Mouse (Mus musculus): ENCODE data around the gene Col26a1. TPM values are rescaled to one million over a fixed set of nuclear protein-coding genes. Genes with fewer than 3 reads are reported as not detected.

Col26a1 gene
- total RNA-seq (2014; fragmentation: Nextera tagmentation) (not detected in 2 replicates), total RNA-seq (2017) (not detected in 2 replicates)

- ATAC-seq (replicated peaks; ENCODE audit: low FRiP score, low TSS enrichment, poor library complexity, severe bottlenecking): no peak
These were observed at the start of gene Col26a1 for GRCm38 (mm10) chr5:136882788-136883439. Gene Col26a1, minus strand, starts transcription at chr5:136883209.

DNA sequence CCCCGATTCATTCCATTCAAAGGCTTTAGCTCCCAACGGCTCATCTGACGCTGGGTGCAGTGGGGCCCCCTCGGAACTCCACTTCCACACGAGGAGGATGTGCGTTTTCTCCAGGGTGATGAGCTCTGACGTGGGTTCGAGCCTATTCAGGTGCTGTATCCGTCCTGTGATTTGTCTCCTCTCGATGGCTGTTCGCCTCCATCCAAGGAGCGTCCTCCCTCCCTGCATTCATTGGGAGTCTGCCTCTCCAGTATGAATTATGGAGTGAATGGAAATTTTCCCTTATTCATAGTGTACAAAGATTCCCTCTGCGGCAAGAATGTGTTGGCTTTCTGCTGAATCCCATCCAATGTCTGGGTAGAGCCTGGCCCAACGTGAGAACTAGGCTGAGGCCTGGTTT is 48.9 kb upstream of the Col26a1 start:
- ATAC-seq (replicated peaks; ENCODE audit: low FRiP score, low TSS enrichment, poor library complexity, severe bottlenecking): no peak

DNA sequence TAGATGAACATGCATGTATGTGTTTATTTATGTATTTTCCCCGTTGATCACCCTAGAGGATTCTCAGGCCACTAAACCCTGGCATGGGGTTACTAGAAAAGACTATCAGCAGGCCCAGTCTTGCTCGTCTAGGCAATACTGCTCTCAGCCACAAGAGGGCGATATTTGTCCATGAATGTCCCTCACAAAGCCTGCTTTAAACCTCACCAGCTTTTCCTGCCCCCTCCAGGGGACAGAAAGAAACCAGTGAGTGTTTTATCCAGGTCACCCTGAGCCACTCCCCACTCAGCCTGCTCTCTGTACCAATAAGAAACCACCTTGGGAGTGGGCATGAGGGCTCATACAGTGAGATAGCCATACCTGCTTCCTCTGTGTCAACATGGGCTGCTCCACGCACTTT is 46.1 kb upstream of the Col26a1 start:
- peak; percentile 85 for ATAC-seq (replicated peaks; ENCODE audit: low FRiP score, low TSS enrichment, poor library complexity, severe bottlenecking)

DNA sequence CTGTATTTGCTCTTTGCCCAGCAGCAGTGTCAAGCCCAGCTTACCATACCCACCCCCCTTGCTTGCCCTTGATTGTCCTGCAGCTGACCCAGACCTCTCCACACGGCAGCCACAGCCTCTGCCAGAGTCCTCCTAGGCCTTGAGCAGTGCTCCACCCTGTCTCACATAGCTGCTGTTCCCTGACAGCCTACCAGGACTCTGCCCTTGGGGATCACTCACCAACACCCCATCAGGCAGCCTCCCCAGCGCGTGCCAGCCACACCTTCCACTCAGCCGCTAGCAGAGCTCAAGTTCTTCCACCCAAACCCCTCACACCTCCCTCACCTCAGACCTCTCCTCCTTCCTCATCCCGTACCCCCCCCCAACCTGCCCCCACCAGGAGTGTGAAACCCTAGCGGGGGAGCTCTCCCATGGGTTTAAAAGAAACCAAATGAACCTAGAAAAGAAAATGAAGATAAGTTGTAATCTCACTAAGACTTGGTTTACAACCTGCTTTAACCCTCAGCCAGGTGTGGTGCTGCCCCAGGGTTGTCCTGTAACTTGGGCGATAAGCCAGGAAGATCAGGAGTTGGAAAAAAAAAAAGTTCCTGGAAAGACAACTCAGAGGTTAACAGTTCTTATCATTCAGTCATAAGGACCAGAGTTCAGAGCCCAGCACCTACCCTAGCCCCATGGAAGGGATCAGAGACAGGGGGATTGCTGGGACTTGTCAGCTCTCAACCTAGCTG is 40.9 kb upstream of the Col26a1 start:
- no peak for ATAC-seq (replicated peaks; ENCODE audit: low FRiP score, low TSS enrichment, poor library complexity, severe bottlenecking)

DNA sequence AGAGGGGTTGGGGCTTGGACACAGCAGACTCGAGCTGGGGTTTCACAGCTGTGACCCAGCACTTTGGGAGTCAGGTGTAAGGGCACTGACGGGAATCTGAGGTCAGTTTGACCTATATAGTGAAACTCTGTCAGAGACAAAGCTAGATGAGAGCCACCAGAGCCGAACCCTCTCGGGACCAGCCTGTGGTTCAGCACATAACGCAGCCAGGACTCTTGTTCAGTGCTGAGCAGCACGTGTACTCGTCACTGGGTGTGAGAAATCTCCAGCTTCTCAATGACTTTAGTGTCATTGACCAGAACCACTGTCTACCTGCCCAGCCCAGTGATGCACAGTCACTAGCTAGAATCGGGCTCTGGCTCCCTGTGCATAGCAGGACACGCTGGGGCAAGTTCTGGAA is 39.8 kb upstream of the Col26a1 start:
- ATAC-seq (replicated peaks; ENCODE audit: low FRiP score, low TSS enrichment, poor library complexity, severe bottlenecking): no peak

DNA sequence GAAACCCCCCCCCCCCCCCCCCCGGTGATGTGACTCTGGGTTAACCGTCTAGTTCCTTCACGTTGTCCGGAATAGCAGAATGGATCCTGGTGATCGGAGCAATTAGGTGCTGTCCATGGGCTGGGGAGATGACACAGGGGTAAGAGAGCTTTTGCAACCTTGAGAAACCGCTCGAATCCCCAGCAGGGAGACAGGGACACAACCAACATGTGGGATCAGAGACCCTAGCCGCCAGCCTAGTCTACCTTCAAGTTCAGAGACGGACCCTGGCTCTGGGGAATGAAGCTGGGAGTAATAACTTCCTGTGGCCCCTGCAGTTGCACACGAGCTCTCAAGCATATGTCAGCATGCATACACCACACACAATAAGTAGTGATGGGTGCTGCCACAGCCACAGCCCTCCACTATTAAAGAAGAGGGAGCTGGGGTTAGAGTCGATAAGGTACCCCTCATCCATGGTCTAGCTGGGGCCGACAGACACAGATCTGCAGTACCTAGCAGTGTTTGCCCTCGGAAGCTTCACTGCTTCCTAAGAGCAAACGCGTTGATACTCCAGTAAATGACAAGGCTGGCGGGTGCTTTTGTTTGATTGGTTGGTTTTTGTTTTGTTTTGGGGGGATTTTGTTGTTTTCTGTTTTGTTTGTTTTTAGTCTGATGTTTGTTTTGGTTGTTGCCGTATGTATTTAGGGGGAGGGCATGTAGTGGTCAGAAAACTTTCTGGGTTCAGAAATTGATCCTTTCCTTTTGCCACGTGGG is 36.7 kb upstream of the Col26a1 start:
- 0 out of 2 replicates have a peak, but pooled peaks have one; percentile 41 for ATAC-seq (replicated peaks; ENCODE audit: low FRiP score, low TSS enrichment, poor library complexity, severe bottlenecking)

- peak; percentile 96 for ATAC-seq (replicated peaks; ENCODE audit: low FRiP score, low TSS enrichment, poor library complexity, severe bottlenecking)
These were observed 35.9 kb upstream of the Col26a1 start for GRCm38 (mm10) chr5:136918655-136919472.

DNA sequence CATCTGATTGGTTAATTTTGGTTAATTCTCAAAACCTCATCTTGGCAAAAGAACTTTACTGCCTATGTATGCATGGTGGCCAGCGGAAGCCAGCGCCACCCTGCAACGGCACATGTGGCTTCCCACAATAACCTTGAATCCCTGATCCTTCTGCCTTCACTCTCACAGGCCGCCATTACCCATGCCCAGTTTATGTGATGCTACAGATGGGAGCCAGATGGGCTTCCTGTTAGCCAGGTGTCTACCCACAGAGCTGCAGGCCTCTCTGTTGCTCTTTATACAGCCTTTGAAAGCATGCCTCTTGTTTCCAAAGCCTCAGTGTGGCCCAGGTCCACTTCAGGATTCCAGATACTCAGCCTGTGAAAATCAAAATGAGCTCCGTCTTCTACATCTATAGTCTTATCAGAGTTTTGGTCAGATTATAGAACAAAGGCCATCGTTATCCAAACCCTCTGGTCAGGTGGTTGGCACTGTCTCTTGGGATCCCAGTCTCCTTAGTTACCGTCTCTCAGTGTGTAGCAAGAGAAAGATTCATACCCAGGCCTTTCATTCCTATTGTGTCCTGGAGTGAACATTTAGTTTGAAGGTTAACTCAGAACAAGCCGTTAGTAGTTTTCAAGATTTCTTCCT is 34.7 kb upstream of the Col26a1 start:
- ATAC-seq (replicated peaks; ENCODE audit: low FRiP score, low TSS enrichment, poor library complexity, severe bottlenecking): no peak

DNA sequence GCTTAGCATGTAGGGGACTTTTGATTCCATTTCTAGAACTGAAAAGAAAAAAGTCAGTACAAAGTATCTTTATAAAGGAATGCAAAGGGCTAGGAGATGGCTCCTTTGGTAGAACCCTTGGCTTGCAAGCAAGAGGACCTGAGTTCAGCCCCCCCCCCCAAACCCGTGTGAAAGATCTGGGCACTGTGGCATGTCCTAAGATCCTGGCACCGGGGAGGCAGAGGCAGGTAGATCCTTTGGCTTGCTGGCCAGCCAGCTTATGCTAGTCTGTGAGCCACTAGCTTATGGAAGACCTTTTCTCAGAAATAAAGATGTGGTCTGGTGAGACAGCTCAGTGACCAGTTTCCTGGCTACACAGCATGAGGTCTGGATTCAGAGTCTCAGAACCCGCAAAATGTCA is 31.2 kb upstream of the Col26a1 start:
- no peak for ATAC-seq (replicated peaks; ENCODE audit: low FRiP score, low TSS enrichment, poor library complexity, severe bottlenecking)

DNA sequence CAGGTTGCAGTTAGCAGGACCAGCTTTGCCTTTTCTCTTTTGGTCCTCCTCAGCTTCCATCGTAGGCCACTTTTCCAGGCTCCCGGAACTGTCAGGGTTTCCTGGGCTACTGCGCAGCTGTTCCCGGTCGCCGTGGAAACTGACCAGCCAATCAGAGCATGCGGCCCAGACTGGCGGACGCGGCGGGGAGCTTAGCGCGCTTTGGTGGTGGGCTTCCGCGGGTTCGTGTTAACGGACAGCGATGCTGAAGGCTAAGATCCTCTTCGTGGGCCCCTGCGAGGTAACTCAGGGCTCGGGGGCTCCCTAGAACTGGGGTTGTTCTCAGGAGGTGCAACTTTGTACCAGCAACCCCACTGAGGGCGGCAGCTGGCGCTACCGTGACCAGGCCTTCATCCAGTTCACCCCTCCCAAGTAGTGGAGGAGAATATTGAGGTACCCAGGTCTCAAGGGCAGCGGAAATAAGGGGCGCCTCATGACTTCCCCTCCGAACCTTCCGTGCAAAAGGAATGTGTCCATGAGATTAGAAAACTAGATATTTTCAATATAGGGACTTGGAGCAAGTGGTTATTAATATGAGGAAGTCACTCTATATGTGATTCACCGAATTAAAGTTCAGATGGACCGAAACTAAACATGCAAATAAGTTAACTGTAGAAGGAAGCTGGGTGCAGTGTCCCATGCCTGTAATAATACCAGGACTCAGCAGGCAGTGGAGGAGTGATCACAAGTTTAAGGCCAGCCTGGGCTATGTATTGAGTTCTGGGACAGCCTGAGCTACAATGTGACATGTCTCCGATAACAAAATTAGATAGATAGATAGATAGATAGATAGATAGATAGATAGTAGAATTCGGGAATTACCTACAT is 25.2 kb upstream of the Col26a1 start, which contains the start of gene Ift22:
Gene Ift22 (plus strand): TSS at position 160 of the 867 bp plus-strand sequence.
- ATAC-seq (replicated peaks; ENCODE audit: low FRiP score, low TSS enrichment, poor library complexity, severe bottlenecking): peak; percentile 93

GRCm38 (mm10) chr5:136907587-136907986 is 24.6 kb upstream of the Col26a1 start:
- no peak for ATAC-seq (replicated peaks; ENCODE audit: low FRiP score, low TSS enrichment, poor library complexity, severe bottlenecking)

GRCm38 (mm10) chr5:136905630-136906029 is 22.6 kb upstream of the Col26a1 start:
- no peak for ATAC-seq (replicated peaks; ENCODE audit: low FRiP score, low TSS enrichment, poor library complexity, severe bottlenecking)

DNA sequence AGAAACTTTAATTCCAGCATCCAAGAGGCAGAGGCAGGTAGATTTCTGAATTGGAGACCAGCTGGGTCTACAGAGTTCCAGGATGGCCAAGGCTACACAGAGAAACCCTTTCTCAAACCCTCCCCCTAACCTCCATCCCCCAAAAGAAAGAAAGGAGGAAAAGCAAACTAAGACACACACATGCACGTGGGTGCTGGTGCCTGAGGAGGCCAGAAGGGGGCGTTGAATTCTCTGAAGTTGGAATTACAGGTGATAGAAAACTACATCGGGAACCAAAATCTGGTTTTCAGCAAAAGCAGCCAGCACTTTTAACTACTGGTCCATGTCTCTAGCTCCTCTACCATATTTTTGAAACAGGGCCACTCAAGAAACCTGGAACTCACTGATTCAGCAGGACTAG is 21.6 kb upstream of the Col26a1 start:
- no peak for ATAC-seq (replicated peaks; ENCODE audit: low FRiP score, low TSS enrichment, poor library complexity, severe bottlenecking)

DNA sequence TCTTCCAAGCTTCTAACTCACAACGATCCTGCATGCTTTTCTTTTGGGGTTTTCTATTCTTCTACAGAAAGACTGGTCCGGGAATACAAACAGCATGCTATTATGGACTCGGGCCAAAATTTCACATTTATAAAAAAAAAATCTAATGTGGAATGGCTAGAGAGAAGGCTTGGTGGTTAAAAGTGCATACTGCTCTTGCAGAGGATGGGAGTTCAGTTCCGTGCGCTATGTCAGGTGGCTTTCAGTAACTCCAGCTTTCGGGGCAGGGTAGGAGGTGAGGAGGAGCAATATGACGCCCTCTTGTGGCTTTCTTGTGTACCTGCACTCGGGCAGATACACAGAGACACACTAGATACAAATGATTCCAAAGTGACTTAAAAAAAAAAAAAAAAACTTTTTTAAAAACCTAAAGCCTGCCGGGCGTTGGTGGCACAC is 12.5 kb upstream of the Col26a1 start:
- no peak for ATAC-seq (replicated peaks; ENCODE audit: low FRiP score, low TSS enrichment, poor library complexity, severe bottlenecking)

DNA sequence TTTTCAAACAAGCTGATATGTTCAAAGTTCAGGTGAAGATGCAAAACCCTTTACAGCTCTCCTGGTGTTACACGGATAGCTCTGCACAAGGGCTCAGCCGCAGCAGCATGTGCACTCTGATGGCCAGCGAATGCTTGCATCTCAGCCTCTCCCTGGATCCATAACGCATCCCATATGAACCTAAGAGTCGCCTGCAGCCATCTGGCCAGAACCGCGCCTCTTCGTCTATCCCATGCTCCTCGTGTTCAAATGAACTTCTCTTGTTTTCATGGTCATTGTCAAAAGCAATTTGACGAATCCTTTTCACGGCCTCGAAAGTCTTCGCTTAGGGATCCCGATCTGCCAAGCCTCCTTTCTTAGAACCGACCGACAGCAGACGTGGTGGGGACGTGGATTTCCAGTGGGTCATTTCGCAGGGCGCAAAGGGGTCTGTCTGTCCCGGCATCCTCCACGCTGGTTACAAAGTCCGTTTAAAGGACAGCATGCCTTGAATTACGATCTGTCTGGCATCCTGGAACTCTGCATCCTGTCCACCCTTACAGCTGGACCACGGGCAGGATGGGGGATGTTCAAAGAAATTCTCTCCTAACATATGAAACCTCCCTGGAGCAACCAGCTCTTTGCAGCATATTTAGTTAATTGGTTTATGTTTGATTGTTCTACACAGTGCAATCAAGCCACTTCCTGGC is 12.0 kb upstream of the Col26a1 start:
- no peak for ATAC-seq (replicated peaks; ENCODE audit: low FRiP score, low TSS enrichment, poor library complexity, severe bottlenecking)

GRCm38 (mm10) chr5:136888539-136889355 is 5.7 kb upstream of the Col26a1 start:
- no peak for ATAC-seq (replicated peaks; ENCODE audit: low FRiP score, low TSS enrichment, poor library complexity, severe bottlenecking)

DNA sequence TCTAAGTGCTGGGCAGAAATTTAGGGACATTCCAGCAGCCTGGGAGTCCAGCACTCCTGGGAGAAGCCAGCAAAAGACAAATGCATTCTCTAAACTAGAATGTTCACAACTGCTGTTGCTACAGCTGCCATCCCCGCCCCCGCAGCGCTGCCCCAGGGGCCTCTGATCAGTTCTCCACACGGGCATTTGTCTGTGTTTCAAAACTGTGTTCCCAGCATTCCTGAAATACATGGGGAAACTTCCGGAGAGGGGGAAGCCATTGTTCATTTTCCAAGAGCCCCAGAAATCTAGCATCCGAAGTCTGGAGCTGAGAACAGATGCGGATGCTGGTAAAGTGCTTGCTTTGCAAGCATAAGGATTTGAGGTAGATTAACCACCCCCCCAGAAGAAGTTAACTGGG is 3.9 kb upstream of the Col26a1 start:
- no peak for ATAC-seq (replicated peaks; ENCODE audit: low FRiP score, low TSS enrichment, poor library complexity, severe bottlenecking)
